ENCODE assay signal across 25 mouse cellular contexts in genomic region chr8:125352276-125352675, GRCm38 (mm10).
A peak's percentile ranks its signal among the peaks of the same experiment; 100 is the strongest.
DNase-seq lines count a peak whose midpoint lies in the region; ATAC-seq lines count a peak whose summit lies in the region.
"Had no signal": no experiment of that assay in that cellular context is flagged by ENCODE, and none has a peak within 500 bp of the region (broad histone marks: within the 10 kb centered on the region; RNA-seq: fewer than 3 reads in every experiment).

No protein-coding gene starts in this region.

- ATAC-seq in heart, embryonic 12.5 days (ENCODE audit: insufficient number of reproducible peaks, low FRiP score) = no peak
- no peak for ATAC-seq in hindbrain, embryonic 12.5 days (ENCODE audit: low FRiP score)
- ATAC-seq in midbrain, embryonic 16.5 days = no peak
- ATAC-seq: forebrain, embryonic 14.5 days; inflammation-experienced regulatory T-cells, adult 6 months; midbrain, embryonic 15.5 days had no signal

- H3K36me3 ChIP-seq in heart, embryonic 12.5 days = no peaks in the 10 kb centered on the region
- H3K36me3 ChIP-seq in hindbrain, embryonic 10.5 days = no peaks in the 10 kb centered on the region
- no peaks in the 10 kb centered on the region for H3K36me3 ChIP-seq in hindbrain, embryonic 12.5 days
- no peaks in the 10 kb centered on the region for H3K36me3 ChIP-seq in midbrain, embryonic 10.5 days
- no peaks in the 10 kb centered on the region for H3K36me3 ChIP-seq in midbrain, embryonic 16.5 days (ENCODE audit: control insufficient read depth, insufficient read depth, low read length)
- no peaks in the 10 kb centered on the region for H3K36me3 ChIP-seq in limb, embryonic 10.5 days
- H3K36me3 ChIP-seq: embryonic facial prominence, embryonic 13.5 days; midbrain, embryonic 15.5 days; neural tube, embryonic 13.5 days had no signal

- WGBS in heart, embryonic 12.5 days = 53% methylated on average over 3 of the region's 3 CpGs
- WGBS in hindbrain, embryonic 10.5 days = 31% methylated on average over 3 of the region's 3 CpGs
- 28% methylated on average over 3 of the region's 3 CpGs for WGBS in hindbrain, embryonic 12.5 days
- 30% methylated on average over 3 of the region's 3 CpGs for WGBS in midbrain, embryonic 10.5 days
- WGBS in midbrain, embryonic 16.5 days = 22% methylated on average over 3 of the region's 3 CpGs
- 50% methylated on average over 3 of the region's 3 CpGs for WGBS in limb, embryonic 10.5 days

- H3K9me3 ChIP-seq in heart, embryonic 12.5 days (replicated peaks) = no peaks in the 10 kb centered on the region
- H3K9me3 ChIP-seq in hindbrain, embryonic 10.5 days = no peaks in the 10 kb centered on the region
- no peaks in the 10 kb centered on the region for H3K9me3 ChIP-seq in hindbrain, embryonic 12.5 days (replicated peaks)
- no peaks in the 10 kb centered on the region for H3K9me3 ChIP-seq in midbrain, embryonic 10.5 days (replicated peaks)
- H3K9me3 ChIP-seq in midbrain, embryonic 16.5 days (replicated peaks; ENCODE audit: control insufficient read depth, low read length, poor library complexity, severe bottlenecking) = no peaks in the 10 kb centered on the region
- H3K9me3 ChIP-seq in limb, embryonic 10.5 days (replicated peaks) = no peaks in the 10 kb centered on the region
- H3K9me3 ChIP-seq: embryonic facial prominence, embryonic 13.5 days; midbrain, embryonic 15.5 days; neural tube, embryonic 13.5 days had no signal

- intact Hi-C loops in heart, postnatal 25 days (cut with DNase I) = loop anchor here (5.0 kb wide), 1 partner anchor 75 kb away; no protein-coding TSS in a partner anchor

- peaks cover 91% of the 10 kb centered on the region for H3K4me1 ChIP-seq in heart, embryonic 12.5 days (replicated peaks)
- H3K4me1 ChIP-seq in hindbrain, embryonic 10.5 days (replicated peaks) = peaks cover 63% of the 10 kb centered on the region
- H3K4me1 ChIP-seq in hindbrain, embryonic 12.5 days = peaks cover 37% of the 10 kb centered on the region
- peaks cover 72% of the 10 kb centered on the region for H3K4me1 ChIP-seq in midbrain, embryonic 10.5 days
- peaks cover 6% of the 10 kb centered on the region; the same call in 1 of the 2 replicates for H3K4me1 ChIP-seq in midbrain, embryonic 16.5 days (ENCODE audit: control insufficient read depth, insufficient read depth, low read length)
- peaks cover 72% of the 10 kb centered on the region for H3K4me1 ChIP-seq in limb, embryonic 10.5 days

- no peak for DNase-seq in heart, postnatal 25 days (ENCODE audit: low spot score)
- peak; percentile 27 for DNase-seq in hindbrain, embryonic 10.5 days (ENCODE audit: low spot score)
- DNase-seq in midbrain, embryonic 10.5 days (ENCODE audit: low spot score) = no peak
- no peak for DNase-seq in limb, embryonic 10.5 days (ENCODE audit: low spot score)
- DNase-seq: adrenal gland, adult 8-10 months; B cell, adult 2 months; cerebellum, adult 18-20 months; cerebellum, postnatal 25 days; gastrocnemius, adult 2 months; lung, postnatal 4 days; retina, postnatal 1 day; right cerebral cortex, postnatal 25 days; spleen, adult 18-20 months had no signal

- peak overlapping the region; percentile 73 for H3K27ac ChIP-seq in heart, embryonic 12.5 days (ENCODE audit: poor library complexity, severe bottlenecking)
- no peak overlapping the region for H3K27ac ChIP-seq in hindbrain, embryonic 10.5 days
- H3K27ac ChIP-seq in hindbrain, embryonic 12.5 days = no peak overlapping the region
- peak overlapping the region; percentile 50; the same call in 1 of the 2 replicates for H3K27ac ChIP-seq in midbrain, embryonic 10.5 days (replicated peaks)
- H3K27ac ChIP-seq in midbrain, embryonic 16.5 days (ENCODE audit: low read length) = no peak overlapping the region
- H3K27ac ChIP-seq in limb, embryonic 10.5 days = peak overlapping the region; percentile 21; the same call in 1 of the 2 replicates
- H3K27ac ChIP-seq: embryonic facial prominence, embryonic 13.5 days; gastrocnemius, adult 2 months; hindbrain, embryonic 14.5 days; layer of hippocampus, adult 2 months; midbrain, embryonic 15.5 days; neural tube, embryonic 13.5 days had no signal

- no peak overlapping the region for H3K9ac ChIP-seq in heart, embryonic 12.5 days
- no peak overlapping the region for H3K9ac ChIP-seq in hindbrain, embryonic 12.5 days
- H3K9ac ChIP-seq in midbrain, embryonic 16.5 days (ENCODE audit: low read depth, low read length) = no peak overlapping the region
- H3K9ac ChIP-seq: embryonic facial prominence, embryonic 13.5 days; hindbrain, embryonic 14.5 days; midbrain, embryonic 15.5 days; neural tube, embryonic 13.5 days had no signal

- no peak overlapping the region for H3K4me2 ChIP-seq in heart, embryonic 12.5 days
- no peak overlapping the region for H3K4me2 ChIP-seq in hindbrain, embryonic 12.5 days (replicated peaks)
- H3K4me2 ChIP-seq in midbrain, embryonic 16.5 days (ENCODE audit: low read length) = no peak overlapping the region
- H3K4me2 ChIP-seq: embryonic facial prominence, embryonic 13.5 days; hindbrain, embryonic 14.5 days; midbrain, embryonic 15.5 days; neural tube, embryonic 13.5 days had no signal

- no peak overlapping the region for H3K4me3 ChIP-seq in heart, embryonic 12.5 days
- no peak overlapping the region for H3K4me3 ChIP-seq in hindbrain, embryonic 10.5 days
- H3K4me3 ChIP-seq in hindbrain, embryonic 12.5 days = no peak overlapping the region
- H3K4me3 ChIP-seq in midbrain, embryonic 10.5 days = no peak overlapping the region
- H3K4me3 ChIP-seq in midbrain, embryonic 16.5 days (ENCODE audit: low read depth, low read length) = no peak overlapping the region
- H3K4me3 ChIP-seq in limb, embryonic 10.5 days = no peak overlapping the region
- H3K4me3 ChIP-seq: embryonic facial prominence, embryonic 13.5 days; erythroblast, embryonic 14.5 days; gastrocnemius, adult 2 months; layer of hippocampus, adult 2 months; midbrain, embryonic 15.5 days; myocyte; neural tube, embryonic 13.5 days had no signal

- H3K27me3 ChIP-seq in heart, embryonic 12.5 days (replicated peaks) = peaks cover 9% of the 10 kb centered on the region; the same call in 1 of the 2 replicates
- peaks cover 16% of the 10 kb centered on the region for H3K27me3 ChIP-seq in hindbrain, embryonic 10.5 days (ENCODE audit: insufficient read depth, poor library complexity, severe bottlenecking)
- H3K27me3 ChIP-seq in hindbrain, embryonic 12.5 days = peaks cover 31% of the 10 kb centered on the region
- peaks cover 31% of the 10 kb centered on the region for H3K27me3 ChIP-seq in midbrain, embryonic 10.5 days (ENCODE audit: low read depth, poor library complexity, severe bottlenecking)
- peaks cover 4% of the 10 kb centered on the region for H3K27me3 ChIP-seq in midbrain, embryonic 16.5 days (ENCODE audit: control insufficient read depth, insufficient read depth, low read depth, low read length)
- peaks cover 9% of the 10 kb centered on the region; the same call in 1 of the 2 replicates for H3K27me3 ChIP-seq in limb, embryonic 10.5 days (ENCODE audit: low read depth, poor library complexity, severe bottlenecking)
- H3K27me3 ChIP-seq: embryonic facial prominence, embryonic 13.5 days had no signal

Comparison
In these comparisons a context has a peak if more than half of its experiments do, and no peak if none do; other contexts are left out.
1. H3K27ac ChIP-seq: peak in heart, embryonic 12.5 days (single experiment), midbrain, embryonic 10.5 days (single experiment) and limb, embryonic 10.5 days (single experiment); none in hindbrain, embryonic 10.5 days (single experiment), hindbrain, embryonic 12.5 days (single experiment) and midbrain, embryonic 16.5 days (single experiment).